Mouse (Mus musculus) E14TG2a.4 (cell line): Measurements from ENCODE around the gene Recql.

ENCODE experiments used
- CTCF ChIP-seq: conservative IDR thresholded peaks from 2 replicates; pipeline ENCODE4 v1.5.1; 2014; ENCODE audit warnings: low read length
- NANOG ChIP-seq: IDR thresholded peaks from 2 replicates; pipeline ENCODE4 v1.6.1; 2014; ENCODE audit warnings: borderline replicate concordance, low read length, mixed read lengths
- POU5F1 ChIP-seq: IDR thresholded peaks from 2 replicates; pipeline ENCODE4 v1.6.1; 2014; ENCODE audit warnings: low read length, borderline replicate concordance

DNA sequence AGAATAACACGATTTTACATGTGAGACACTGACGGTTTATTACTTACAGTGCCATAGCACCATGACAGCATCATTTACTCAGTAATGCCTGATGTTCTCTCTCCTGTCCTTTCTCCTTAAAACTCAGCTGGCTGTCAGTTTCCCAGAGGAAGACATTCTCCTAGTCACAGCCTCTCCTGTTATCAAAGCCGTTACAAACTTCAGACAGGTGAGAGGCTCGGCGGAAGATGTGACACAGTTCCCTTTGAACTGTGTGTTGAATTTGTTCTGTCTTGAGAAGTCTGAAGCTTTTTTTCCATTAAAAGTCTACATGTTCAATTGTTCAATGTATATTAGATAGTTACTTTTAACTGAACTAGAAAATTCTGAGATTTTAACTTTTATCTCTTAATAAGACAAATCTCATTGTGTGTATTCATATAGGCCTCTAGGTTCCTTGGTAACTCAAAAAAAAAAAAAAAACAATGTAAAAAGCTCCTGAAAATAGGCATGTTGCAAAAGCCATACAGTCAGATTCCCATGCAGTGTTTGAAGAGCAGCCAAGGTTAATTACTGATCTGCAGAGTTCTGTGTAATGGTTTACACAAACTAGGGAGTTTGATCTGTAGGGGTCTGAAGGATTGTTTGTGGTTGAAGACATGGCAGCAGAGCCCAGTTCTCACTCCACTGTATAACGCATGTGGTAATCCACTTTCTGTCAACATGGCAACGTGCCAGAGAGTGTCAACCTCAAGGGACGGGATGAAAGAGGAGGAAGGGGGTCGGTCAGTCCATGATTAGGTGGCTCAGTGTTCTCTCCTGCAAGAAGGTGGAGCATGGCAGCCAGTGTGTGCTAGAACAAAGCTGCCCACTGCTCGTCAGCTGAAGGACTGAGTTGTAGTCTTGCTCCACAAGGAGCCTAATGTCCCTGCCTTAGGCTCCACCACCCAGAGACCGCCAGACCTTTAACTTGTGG is 39.2 kb downstream of the Recql start:
- TF ChIP-seq CTCF (no peak), NANOG (no peak), POU5F1 (no peak)
